Mouse (Mus musculus): Measurements from ENCODE around the gene Daam1.

The Daam1 gene

GRCm38 (mm10) chr12:71998653-71999052 is 167.8 kb downstream of the Daam1 start:
- peak; percentile 24 for DNase-seq (ENCODE audit: low spot score)

- no peak for DNase-seq (ENCODE audit: low spot score)
Measured at GRCm38 (mm10) chr12:71999671-72000070, 168.8 kb downstream of the Daam1 start.

- DNase-seq (ENCODE audit: low spot score), result no peak
Measured at GRCm38 (mm10) chr12:72001811-72002210, 170.9 kb downstream of the Daam1 start.

DNA sequence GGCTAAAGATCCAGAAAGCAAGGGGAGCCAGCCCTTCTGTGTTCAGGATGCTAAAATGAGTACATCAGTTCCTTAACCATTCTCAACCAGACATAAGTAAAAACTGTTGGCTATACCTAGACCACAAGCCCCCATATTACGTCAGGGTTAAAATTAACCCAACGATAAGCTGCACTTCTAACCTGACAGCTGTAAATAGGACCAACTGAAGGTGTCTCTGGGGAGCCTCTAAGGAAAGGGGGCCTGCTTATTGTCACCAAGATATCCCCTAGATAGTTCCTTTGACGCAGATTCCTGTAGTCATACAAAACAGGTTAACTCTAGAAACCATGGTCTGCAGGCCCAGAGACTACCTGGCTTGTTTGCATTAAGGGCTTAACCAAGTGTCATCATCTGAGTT is 174.4 kb downstream of the Daam1 start:
- DNase-seq (ENCODE audit: low spot score), result no peak

DNA sequence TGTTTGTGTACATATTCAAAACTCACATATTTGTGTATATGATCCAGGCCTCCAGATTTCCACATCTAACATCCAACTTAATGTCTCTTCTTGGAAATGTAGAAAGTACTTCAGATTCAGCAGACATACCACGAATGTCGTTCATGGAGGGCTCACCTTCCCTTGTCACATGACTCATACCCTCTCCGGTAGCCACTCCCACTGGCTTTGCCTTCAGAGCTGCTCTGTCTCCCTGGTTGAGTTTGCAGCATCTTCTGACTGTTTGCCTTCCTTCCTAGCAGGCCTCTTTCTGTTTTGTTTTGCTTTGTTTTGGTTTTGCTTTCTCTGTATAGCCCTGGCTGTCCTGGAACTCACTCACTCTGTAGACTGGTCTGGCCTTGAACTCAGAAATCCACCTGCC is 176.8 kb downstream of the Daam1 start:
- DNase-seq (ENCODE audit: low spot score), result no peak

GRCm38 (mm10) chr12:72009051-72009902 is 178.4 kb downstream of the Daam1 start:
- no peak for DNase-seq (ENCODE audit: low spot score)

DNA sequence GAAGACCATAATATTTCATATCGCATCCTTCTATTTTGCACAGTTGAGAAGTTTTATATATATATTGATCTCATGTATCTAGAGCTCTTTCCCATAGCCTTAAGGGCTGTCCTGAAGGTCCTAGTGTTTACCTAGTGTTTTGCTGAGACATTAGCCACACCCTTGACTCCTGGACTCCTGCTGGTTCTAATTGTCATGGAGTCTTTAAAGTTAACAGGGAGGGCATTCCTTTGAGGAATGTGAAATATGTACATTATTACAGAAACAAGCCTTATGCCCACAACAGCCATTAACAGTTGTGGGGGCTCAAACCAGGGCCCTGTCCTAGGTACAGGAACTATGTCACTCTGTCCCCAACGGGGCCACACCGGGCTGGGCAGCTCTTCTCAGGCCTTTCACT is 180.5 kb downstream of the Daam1 start:
- no peak for DNase-seq (ENCODE audit: low spot score)

DNA sequence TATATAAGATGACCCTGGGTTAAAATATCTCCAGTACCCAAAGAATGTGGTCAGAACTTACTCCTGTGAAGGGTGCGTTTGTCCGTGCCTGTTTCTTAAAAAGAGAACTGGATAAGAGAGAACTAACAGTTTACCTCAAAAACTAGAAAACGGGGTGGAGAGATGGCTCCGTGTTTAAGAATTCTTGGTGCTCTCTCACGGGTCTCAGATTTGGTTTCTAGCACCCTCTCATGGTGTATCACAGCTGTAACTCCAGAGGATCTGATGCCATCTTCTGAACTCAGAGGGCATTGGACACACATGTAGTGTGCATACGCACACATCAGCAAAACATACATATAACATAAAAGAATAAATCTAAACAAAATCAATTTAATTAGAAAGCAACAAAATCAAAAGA is 181.2 kb downstream of the Daam1 start:
- no peak for DNase-seq (ENCODE audit: low spot score)

DNA sequence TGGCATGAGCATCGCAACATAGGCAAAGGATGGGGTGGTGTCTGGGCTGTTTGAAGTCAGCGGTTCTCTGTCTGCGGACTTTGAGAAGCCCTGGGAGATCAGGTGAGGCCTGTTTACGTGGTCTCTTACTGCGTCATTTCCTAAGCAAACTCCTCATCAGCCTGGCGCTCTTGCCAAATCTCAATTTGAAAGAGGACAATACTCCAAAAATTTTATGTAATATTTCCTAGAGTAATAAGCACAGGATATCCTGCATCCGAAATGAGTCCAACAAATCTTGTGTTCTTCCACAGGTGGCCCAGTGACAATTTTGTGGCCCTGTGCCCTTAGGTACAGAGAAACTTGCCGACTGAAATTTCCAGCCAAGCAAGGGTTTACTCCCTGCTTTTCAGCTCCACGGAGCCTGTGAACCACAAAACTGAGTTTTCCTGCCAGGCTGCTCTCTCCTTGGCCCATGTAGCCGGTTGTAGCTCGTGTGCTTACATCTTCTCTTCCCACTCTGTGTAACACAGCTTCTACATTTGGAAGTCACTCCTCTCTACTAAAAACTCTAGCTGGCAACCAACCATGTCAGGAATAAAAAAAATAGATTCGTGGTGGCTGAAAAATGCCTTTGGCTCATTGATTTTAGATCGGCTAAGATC is 183.0 kb downstream of the Daam1 start:
- DNase-seq (ENCODE audit: low spot score), result no peak

DNA sequence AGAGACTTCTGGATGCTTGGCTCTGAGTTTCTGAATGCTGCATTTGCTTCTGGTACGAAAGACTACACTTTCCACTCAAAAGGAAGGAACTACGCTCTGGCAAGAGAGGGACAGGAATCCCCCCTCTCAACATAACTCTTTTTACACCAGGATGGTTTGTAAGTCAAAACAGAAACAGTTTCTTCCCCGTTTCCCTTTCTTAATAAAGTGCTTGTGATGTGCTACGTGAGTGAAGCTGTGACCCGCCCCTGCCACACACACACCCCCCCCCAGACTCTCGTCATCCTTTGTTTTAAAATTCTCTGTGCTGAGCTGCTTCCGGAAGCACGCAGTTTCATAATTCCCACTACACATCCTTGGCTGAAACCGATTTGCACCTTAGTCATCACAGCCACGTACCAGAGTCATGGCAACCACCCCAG is 183.5 kb downstream of the Daam1 start:
- DNase-seq (ENCODE audit: low spot score), result no peak

- no peak for DNase-seq (ENCODE audit: low spot score)
Measured at GRCm38 (mm10) chr12:72015296-72015695, 184.4 kb downstream of the Daam1 start.

- no peak for DNase-seq (ENCODE audit: low spot score)
Measured at GRCm38 (mm10) chr12:72020285-72020684, 189.4 kb downstream of the Daam1 start.

DNA sequence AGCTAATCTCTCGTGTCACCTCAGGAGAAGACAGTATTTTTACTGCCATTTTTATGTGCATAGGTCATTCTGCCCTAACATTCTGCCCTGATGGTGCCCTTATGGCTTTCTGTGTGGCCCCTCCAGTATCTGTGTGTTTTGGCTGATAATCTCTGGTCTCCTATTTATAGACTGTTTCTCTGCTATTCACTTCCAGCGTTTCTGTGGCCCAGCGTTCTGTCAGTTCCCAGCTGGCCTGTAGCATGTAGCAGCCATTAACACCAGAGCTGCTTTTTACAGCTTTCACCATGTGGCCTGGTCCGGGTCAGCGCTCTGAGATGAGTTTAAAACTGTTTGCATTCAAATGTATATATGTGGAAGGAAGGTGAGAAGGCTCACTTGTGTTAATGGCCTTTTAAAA is 190.7 kb downstream of the Daam1 start:
- DNase-seq (ENCODE audit: low spot score), result no peak

DNA sequence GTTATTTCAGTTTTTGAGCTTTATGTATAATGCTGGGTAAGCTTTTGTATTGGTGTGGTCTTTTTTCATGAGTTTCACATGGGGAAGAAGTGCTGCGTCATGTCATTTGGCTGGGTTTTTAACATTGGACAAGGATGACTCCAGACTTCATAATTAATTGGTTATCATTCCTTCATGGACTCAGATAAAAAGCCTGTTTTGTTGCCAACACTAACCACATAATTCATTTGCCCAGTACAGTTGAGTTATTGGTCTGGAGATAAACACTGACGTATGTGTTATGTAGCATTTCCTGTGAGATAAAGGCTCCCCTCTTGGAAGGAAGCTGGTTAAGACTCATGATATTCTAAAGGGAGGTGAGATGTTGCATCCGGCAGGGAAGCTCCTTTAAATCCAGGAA is 191.9 kb downstream of the Daam1 start:
- DNase-seq (ENCODE audit: low spot score), result no peak

DNA sequence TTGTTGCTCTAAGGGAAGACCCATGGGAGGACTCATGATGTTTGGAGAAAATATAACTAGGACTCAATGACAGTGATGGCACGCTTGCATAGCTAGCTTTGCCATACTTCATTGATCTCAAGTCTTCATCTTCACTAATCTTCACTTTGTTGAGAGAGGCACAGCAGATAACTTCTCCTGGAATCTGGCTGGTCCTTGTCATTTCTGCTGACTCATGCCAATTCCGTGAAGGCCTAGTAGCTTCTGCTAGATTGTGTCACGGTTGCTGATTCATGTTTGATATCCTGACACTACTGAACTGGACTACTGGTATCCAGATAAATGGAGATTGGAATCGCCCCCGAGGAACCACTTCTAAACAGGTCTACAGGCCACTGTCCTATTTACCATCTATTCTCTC is 192.7 kb downstream of the Daam1 start:
- no peak for DNase-seq (ENCODE audit: low spot score)

- DNase-seq (ENCODE audit: low spot score), result no peak
Measured at GRCm38 (mm10) chr12:72025275-72025795, 194.5 kb downstream of the Daam1 start.

- DNase-seq (ENCODE audit: low spot score), result no peak
Measured at GRCm38 (mm10) chr12:72031171-72031570, 200.3 kb downstream of the Daam1 start.

- no peak for DNase-seq (ENCODE audit: low spot score)
Measured at GRCm38 (mm10) chr12:72031794-72032193, 200.9 kb downstream of the Daam1 start.

DNA sequence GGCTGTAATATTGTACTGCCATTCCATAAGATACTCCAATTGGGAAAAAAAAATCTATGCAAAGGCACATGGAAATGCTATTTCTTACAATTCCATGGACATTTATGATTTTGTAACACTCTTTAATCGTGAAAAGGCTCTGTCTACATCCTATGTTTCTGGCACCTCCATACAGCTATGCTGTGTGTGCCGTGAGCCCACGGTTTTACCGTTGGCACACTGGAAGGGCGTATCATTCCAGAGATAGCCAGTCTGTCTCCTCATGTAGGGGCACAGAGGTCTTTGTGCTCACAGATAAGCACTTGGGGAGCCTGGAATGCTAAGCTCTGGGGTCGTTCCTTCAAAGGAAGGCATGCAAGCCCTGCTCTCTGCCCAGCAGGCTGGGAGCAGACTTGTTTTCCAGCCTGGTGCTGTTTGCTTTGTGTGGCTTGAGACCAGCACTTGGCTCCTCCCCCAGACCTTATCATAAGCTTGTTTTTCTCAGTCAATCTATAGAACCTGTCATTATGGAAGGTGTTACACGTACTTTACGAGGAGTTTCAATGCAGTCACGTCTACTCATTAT is 205.3 kb downstream of the Daam1 start:
- no peak for DNase-seq (ENCODE audit: low spot score)

DNA sequence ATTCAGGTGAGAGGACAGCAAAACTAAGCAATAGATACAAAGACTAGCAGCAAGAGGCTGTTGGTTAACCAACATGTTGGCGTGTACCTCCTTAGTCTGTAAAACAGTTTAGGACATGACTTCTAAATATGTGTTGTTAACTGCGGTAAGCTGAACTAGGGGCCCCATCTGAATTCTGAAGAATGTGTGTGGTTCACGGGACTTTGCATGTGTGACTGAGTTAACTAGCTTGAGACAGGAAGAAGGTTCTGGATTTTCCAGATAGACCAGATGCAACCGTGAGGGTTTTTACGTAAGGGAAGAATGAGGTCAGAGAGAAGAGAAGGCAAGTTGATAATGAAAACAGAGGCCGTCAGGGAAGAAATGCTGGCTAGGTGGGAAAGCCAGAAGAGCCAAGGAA is 206.2 kb downstream of the Daam1 start:
- no peak for DNase-seq (ENCODE audit: low spot score)

GRCm38 (mm10) chr12:72038866-72039265 is 208.0 kb downstream of the Daam1 start:
- DNase-seq (ENCODE audit: low spot score), result no peak

DNA sequence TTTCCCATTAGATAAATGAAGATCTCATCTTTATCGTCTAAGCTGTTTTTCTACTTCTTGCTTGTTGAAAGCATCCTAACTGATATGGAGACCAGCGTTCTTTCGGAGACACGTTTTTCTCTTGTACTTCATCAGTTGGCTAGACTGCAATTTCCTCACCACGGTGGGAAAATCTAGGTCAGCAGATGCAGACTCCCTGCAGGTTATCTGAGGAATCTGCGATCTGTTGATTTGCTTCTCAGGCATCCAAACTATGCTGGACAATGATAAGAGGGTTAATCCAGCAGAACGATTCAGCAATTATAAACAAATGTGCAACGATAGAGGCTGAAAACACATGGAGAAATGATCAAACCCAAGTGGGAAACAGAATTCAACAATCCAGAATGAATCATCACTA is 208.6 kb downstream of the Daam1 start:
- DNase-seq (ENCODE audit: low spot score), result no peak

GRCm38 (mm10) chr12:72041238-72041637 is 210.4 kb downstream of the Daam1 start:
- no peak for DNase-seq (ENCODE audit: low spot score)

All from ovary, adult 18-20 months (tissue).